Mouse (Mus musculus): ENCODE data around the gene Rft1.

GRCm38 (mm10) chr14:30634418-30634817 lies 19.7 kb upstream of the Rft1 start:
- no peak for TF ChIP-seq EP300 (IDR thresholded peaks at IDR 0.05; ENCODE audit: low read depth)
- no peak for TF ChIP-seq CTCF (IDR thresholded peaks at IDR 0.05; ENCODE audit: low read depth)
